Mouse (Mus musculus): ENCODE measurements around the gene Gba. TPM values are rescaled to one million over a fixed set of nuclear protein-coding genes. Genes with fewer than 3 reads are reported as not detected.
"Not testable (repeated sequence)": the region's sequence is repeated elsewhere in the genome, so short reads cannot be mapped to it uniquely, and the experiment has no call there.

Gba gene
- 10 to 100 TPM; 22.1 to 23.9 TPM for total RNA-seq (2021)
- long read RNA-seq, experiment 1, transcript Gba-201 (11 exons, 1,779 nt), result major isoform, 9 of 11 reads
- long read RNA-seq, experiment 1, partial matches to known transcripts, result 1 of 11 reads
- long read RNA-seq, experiment 1, other reads (novel, unspliced or antisense), result 1 of 11 reads
- long read RNA-seq, experiment 2, transcript Gba-201 (11 exons, 1,779 nt), result major isoform, 13 of 15 reads
- long read RNA-seq, experiment 2, partial matches to known transcripts, result 0 of 15 reads
- long read RNA-seq, experiment 2, other reads (novel, unspliced or antisense), result 1 of 15 reads

DNA sequence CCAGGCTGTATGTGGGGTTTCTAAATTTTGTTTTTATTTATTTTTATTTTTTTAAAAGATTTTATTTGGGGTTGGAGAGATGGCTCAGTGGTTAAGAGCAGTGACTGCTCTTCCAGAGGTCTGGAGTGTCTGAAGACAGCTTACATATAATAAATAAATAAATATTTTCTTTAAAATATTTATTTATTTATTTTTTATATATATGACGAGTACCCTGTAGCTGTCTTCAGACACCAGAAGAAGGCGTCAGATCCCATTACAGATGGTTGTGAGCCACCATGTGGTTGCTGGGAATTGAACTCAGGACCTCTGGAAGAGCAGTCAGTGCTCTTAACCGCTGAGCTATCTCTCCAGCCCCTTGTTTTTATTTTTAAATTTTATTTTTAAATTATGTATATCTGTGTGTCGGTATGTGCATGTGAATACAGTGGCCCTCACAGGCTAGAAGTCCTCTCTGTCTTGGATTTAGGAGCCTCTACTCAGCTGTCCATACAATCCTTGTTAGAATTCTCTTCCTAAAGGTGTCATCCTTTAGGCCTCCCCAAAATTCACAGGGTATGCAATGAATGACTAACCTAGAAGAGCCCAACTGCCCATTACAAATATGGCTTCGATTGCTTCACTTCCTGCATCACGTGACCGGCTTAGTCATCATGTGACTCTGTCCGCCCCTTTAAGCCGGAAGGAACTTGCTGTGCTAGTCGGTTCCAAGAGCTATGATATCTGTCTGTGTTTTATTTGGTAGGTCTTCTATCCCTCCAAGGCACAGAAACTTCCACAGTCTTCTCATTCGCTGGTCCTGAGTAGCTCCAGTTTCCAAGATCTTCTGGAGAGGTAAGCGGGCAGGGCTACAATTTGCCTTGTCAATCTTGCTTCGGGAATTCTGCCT lies at the start of gene Gba:
Gene Gba (plus strand): TSS at position 676 of the 889 bp plus-strand sequence.
- intact Hi-C loops (cut with DNase I), result no loop called here
- peak; percentile 82 to 88 for DNase-seq

DNA sequence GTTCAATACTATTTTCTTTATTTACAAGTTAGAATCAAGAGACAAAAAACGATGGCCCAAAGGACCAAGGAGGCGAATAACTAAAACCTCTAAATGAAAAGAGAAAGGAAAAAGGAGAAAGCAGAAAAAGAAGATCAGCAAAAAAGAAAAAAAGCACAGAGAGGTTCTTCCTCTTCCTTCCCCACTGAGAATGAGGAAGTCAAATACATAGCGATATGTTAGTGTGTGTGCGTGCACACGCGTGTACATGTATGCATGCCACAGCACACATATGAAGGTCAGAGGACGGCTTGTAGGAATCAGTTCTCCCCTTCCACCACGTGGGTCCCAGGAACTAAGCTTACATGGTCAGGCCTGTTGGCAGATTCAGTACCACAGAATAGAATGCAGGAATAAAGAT lies 45.8 kb upstream of the Gba start:
- intact Hi-C loops (cut with DNase I), result loop anchor here (5.0 kb wide), 2 partner anchors 40 to 65 kb away; partner anchors contain the start of gene Rusc1

DNA sequence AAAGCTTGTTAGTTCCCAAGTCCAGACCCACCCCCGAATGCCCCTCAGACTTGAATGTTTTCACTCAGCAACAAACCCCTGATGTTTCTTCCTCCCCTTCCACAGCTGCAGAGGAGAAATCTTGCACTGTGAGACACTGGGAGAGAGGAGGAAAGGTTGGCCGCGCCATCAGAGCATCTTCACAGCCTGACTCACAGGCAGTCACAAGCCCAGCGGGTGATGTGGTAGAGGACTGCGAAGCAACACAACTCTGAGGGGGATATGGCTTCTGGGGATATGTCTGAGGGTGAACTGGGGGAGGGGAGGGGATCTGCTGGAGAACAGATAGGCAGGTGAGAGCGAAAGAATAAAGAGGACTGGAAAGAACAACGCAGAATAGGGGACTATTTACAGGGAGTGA lies 44.1 kb upstream of the Gba start:
- no peak for DNase-seq
- intact Hi-C loops (cut with DNase I), result loop anchor here (5.0 kb wide), 2 partner anchors 41 to 66 kb away; partner anchors contain the start of gene Rusc1

More for the DNA sequence above, 45.8 kb upstream of the Gba start:
- DNase-seq, result no peak

DNA sequence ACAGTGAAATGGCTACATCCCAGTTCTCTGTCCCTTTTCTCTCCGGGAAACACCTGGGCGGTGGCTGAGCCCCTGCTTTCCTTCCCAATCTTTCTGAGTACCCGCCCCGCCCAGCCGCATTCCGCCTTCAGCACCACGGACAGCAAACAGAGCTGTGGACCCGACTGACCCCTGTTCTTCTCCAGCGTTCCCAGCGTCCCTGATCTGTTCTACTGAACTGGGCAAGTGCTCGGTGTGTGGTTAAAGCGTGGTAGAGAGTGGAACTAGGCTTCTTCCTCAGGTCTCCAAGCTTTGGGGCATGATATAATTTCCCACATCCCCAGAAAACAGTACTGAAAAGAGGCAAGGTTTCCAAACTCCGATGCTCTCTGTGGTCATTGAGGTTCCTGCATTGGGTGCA lies 43.5 kb upstream of the Gba start:
- intact Hi-C loops (cut with DNase I), result loop anchor here (5.0 kb wide), 2 partner anchors 42 to 67 kb away; partner anchors contain the start of gene Rusc1

DNA sequence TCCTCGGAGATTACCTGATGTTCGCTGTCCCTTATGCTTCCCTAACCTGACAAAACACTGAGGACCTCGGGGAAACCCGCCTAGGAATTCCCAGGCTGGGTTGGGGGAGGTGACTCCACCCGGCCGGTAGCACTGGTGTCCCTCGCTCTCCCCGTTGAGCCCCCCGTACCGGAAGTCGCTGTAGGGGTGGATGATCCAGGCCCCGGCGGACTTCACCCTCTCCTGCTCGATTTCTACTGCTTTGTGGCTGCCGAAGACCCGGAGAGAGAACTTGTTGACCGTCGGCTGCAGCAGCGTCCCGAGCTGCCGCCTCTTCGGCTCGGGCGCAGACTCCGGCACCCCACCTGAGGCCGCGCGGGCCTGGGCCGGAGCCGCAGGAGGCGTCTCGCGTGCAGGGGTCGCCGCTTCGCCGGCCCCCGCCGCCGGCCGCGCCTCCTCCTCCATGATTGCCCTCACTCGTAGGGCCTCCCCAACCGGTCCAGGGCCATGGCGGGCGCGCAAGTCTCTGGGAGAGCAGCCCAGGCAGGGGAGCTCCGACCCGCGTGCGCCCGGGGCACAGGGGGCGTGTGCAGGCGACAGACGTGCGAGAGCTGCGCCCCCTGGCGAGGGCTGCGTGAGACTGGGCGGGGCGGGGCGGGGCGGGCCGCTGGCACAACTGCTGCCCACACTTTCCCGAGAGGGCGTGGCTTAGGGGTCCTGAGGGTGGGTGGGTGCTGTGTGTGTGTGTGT lies 42.9 kb upstream of the Gba start, which contains the start of gene Hcn3:
Gene Hcn3 (minus strand): TSS at position 581 of the 729 bp plus-strand sequence.
- intact Hi-C loops (cut with DNase I), result loop anchor here (5.0 kb wide), 2 partner anchors 42 to 67 kb away; partner anchors contain the start of gene Rusc1
- DNase-seq, result peak; percentile 62 to 74

More for the DNA sequence above, 43.5 kb upstream of the Gba start:
- peak; percentile 68 to 80 for DNase-seq

DNA sequence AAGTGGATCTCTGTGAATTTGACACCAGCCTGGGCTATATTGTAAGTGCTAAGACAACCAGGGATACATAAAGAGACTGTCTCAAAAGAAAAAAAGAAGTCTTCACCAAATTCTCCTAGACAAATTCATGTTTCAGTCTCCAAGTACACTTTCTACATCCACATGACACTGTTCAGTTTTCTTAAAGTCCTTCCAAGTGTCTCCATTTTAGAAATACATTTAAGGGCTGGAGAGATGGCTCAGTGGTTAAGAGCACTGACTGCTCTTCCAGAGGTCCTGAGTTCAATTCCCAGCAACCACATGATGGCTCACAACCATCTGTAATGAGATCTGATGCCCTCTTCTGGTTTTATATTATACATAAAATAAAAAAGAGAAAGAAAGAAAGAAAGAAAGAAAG lies 41.5 kb upstream of the Gba start:
- intact Hi-C loops (cut with DNase I); DNase-seq: not testable (repeated sequence)

DNA sequence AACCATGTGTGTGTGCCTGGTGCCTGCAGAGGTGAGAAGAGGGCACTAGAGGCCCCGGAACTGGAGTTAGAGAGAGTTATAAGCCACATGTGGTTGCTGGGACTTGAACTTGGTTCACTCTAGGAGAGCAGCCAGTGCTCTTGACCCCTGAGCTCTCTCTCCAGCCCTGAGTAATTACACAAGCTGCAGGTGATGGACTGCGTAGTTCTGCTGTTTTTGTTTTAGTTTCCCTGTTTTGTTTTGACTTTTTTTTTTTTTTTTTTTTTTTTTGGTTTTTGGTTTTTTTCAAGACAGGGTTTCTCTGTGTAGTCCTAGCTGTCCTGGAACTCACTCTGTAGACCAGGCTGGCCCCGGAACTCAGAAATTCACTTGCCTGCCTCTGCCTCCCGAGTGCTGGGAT lies 40.9 kb upstream of the Gba start:
- intact Hi-C loops (cut with DNase I), result no loop called here
- DNase-seq, result no peak

DNA sequence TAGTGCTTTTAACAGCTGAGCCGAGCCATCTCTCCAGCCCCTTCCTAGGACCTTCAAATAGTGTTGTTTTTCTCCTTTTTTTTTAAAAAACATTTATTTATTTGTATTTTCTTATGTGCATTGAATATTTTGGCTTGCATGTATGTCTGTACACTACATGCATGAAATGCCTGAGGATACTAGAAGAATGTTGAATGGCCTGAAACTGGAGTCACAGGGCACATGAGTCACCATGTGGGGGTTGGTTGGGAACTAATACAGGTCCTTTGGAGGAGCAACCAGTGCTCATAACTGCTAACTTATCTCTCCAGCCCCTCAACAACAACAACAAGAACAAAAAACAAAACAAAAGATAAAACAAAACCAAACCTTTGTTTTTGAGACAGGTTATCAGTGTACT lies 39.6 kb upstream of the Gba start:
- no peak for DNase-seq
- intact Hi-C loops (cut with DNase I), result no loop called here

DNA sequence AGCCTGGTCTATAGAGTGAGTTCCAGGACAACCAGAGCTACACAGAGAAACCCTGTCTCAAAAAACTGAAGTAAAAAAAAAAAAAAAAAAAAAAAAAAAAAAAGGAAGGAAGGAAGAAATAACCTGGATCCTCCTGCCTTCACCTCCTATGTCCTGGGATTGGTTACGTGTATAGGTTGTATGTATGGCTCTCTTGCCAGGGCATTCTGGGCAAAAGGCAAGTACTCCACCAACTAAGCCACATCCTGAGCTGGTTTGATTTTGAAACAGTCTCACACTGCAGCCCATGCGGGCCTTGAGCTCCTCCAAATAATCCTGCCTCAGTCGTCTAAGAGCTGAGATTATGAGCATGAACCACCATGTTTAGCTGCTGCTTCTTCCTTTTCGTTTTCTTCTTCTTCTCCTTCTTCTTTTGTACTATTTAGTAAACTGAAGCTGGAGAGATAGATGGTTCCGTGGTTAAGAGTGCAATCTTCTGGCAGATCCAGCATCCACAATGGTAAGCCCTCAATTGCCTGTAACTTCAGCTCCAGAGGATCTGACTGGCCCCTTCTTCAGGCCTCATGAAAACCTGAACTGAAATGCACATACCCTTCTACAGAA lies 39.0 kb upstream of the Gba start:
- DNase-seq, result no peak
- intact Hi-C loops (cut with DNase I), result loop anchor here (2.0 kb wide), 1 partner anchor 51 kb away; the partner anchor contains the start of gene Thbs3

DNA sequence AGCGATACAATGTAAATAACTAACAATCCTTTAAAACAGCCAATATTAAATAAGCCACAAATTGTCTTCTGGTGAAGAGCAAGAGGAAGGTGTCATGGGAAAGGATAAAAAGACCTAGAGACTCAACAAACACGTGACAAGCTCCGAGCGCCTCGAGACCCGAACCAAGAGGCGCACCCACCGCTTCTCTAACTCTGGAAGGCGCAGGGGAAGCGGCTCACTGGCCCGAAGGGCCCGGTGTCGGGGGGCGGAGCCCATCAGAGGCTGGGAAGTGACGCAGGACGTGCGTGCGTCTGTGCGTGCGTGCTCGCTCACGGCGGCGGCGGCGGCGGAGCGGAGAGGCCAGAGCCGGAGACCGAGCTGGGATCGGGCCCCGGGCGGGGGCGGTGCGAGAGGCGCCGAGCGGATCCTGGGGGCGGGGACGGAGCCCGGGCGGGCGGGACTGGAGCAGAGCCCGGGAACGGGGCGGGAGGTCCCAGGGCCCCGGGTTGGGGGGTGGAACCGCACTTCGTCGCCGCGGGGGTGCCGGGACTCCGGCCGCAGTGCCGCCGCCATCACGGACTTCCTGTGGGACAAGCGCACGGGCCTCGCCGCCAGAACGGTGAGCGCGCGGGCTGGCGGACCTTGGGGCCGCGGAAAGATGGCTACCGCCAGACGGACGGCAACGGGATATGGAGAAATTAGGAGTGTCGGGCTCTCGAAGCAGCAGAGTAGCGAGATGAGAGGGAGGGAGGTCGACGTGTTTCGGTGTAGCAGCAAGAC lies 38.0 kb upstream of the Gba start, which contains the start of gene Clk2:
Gene Clk2 (plus strand): TSS at position 290 of the 762 bp plus-strand sequence.
- intact Hi-C loops (cut with DNase I), result loop anchor here (2.0 to 5.0 kb wide), 2 partner anchors 50 to 62 kb away; partner anchors contain the start of genes Fdps, Gm43738 and Thbs3
- DNase-seq, result peak; percentile 95 to 97

DNA sequence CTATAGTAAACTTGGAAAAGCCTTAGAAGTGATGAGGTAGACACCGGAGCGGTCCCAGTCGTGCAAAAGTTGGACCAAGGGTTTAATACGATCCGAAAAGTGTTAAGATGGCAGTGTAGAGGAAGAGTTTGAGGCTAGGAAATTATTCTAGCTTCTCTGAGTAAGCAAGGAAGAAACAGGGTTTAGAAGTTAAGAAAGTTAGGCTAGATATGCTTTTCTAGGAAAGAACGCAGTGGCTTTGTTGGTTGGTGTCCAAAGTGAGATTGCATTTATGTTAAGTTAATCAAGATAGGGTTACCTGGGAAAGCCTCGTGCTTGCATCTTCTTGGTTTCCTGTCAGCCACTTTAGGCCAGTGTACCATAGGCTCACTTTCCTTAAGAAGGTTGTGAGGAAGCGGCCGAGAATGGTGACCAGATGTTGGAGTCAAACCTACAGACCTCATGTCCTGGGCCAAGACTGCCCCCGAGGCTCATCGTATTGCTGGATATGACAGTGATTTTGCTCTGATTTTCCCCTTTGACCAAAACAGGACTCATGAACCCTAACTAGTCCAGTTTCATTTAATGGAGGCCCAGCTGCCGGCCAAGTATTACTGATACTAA lies 37.4 kb upstream of the Gba start:
- no peak for DNase-seq
- intact Hi-C loops (cut with DNase I), result loop anchor here (2.0 to 5.0 kb wide), 2 partner anchors 49 to 63 kb away; partner anchors contain the start of genes Fdps, Gm43738 and Thbs3

DNA sequence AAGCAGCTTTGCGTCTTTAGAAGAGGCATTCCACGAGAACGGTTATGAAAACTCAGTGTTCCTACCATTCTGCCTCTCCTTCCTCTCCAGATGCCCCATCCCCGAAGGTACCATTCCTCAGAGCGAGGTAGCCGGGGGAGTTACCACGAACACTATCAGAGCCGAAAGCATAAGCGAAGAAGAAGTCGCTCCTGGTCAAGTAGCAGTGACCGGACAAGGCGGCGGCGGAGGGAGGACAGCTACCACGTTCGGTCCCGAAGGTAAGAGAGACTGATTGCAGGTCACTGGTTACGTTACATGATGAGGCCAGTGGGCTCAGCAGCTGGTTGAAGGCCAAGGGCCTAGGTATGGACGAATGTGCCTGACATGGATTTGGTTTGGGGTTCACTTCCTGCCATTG lies 35.8 kb upstream of the Gba start:
- DNase-seq, result no peak
- intact Hi-C loops (cut with DNase I), result loop anchor here (5.0 kb wide), 1 partner anchor 65 kb away; the partner anchor contains the start of genes Fdps and Gm43738

DNA sequence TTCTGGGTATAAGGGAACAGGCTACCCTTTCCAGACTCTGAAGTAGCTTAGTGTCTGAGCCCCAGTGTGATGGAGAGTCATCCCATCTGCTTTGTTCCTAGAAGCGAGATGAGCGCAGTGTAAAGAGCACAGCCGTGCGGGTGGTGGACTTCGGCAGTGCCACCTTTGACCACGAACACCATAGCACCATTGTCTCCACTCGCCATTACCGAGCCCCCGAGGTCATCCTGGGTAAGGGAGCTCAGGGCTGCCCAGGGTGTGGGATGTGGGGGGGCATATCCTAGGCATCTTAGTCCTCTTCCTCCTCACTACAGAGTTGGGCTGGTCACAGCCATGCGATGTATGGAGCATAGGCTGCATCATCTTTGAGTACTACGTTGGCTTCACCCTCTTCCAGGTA lies 27.9 kb upstream of the Gba start:
- intact Hi-C loops (cut with DNase I), result no loop called here
- DNase-seq, result no peak

DNA sequence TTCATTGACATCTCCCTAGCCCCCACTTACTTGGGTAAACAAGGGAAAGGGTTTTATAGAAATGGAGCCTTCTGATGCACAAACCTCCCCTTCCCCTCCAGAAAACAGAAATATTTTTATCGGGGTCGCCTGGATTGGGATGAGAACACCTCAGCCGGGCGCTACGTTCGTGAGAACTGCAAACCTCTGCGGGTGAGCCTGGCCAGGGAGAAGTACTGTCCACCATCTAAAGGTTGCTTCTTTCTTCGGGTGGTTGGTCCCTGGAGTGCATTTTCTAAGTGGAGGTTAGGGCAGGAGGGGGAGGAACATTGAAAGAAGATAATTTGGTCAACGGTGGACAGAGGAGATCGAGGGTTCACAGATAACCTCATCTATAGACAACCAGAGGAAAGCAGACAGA lies 27.2 kb upstream of the Gba start:
- intact Hi-C loops (cut with DNase I), result no loop called here
- DNase-seq, result no peak

DNA sequence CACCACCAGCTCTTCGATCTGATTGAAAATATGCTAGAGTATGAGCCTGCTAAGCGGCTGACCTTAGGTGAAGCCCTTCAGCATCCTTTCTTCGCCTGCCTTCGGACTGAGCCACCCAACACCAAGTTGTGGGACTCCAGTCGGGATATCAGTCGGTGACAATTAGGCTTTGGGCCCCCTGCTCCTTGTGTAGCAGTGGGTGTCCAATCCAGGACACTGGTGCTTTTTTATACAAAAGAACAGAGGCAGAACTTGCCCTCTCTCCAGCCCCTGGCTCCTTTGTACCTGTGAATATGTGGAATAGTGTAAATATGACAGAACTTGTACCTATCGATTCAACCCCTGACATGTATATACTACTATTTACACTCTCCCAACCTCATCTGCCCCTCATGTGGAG lies 26.3 kb upstream of the Gba start:
- DNase-seq, result no peak
- intact Hi-C loops (cut with DNase I), result no loop called here

DNA sequence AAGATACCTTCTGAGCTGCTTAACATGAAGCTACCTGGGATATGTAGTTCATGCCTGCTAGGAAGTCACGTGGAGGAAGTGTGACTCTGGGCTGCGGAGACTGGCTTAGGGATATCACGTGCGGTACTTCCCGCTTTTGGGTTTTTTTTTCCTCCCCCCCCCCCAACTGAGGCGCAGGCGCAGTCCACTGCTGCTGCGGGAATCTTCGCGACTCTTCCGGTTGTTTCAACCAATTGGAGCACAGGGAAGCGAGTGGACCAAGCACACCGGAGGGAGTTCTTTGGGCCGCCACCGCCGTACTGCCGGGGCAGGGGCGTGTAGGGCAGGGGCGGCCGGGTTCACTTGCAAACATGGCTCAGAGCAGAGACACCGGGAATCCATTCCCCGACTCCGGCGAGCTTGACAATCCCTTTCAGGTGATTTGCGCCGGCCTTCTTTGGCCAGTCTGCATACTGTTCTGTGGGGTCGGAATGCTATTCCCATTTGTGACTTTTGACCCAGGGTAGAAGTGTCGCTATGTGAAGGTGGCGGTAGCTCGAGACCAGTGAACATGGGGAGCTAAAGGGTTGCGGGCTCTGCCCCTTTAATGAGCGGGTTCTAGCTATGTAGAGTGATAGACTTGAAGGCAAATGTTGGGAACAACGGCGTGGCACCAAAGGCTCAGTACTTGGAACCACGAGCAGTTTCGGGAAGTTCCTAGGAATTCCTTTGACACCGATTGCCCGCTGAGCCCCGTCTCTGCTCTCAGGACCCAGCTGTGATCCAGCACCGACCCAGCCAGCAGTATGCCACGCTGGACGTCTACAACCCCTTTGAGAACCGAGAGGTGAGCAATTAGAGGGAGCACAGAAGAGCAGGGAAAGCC lies 25.3 kb upstream of the Gba start, which contains the start of gene Scamp3:
Gene Scamp3 (plus strand): TSS at position 232 of the 865 bp plus-strand sequence.
- intact Hi-C loops (cut with DNase I), result no loop called here
- DNase-seq, result peak; percentile 83 to 84

DNA sequence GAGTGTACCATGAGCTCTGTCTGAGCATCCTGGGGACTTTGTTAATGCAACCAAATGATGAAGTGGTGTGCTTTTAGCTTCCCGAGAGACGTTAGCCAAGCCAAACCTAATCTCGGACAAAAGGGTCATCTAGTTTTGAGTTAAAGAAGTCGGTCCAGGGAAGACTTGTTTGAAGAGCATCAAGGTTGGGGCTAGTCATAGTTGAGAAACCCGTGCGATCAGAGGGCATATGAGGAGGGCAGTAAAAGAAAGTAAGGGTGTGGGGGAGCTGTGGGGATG lies 24.7 kb upstream of the Gba start:
- no peak for DNase-seq
- intact Hi-C loops (cut with DNase I), result no loop called here

DNA sequence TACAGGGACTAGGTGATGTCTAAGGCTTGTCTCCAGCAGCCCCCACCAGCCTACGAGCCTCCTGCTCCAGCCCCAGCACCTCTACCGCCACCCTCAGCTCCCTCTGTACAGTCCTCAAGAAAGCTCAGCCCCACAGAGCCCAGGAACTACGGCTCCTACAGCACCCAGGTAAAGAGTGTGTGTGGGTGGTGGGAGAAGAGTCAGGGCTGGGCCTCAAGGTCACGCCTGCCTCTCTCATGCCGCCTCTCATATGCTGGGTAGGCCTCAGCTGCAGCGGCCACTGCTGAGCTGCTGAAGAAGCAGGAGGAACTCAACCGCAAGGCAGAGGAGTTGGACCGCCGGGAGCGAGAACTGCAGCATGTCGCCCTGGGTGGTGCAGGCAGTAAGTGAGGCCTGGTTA lies 23.7 kb upstream of the Gba start:
- intact Hi-C loops (cut with DNase I), result no loop called here

More for the DNA sequence above, 23.7 kb upstream of the Gba start:
- DNase-seq, result no peak
